Mouse (Mus musculus) embryonic fibroblast, embryonic 13.5 days (primary cell): Measurements from ENCODE around the gene Tbx21.

Experiments
- CTCF ChIP-seq: IDR thresholded peaks from 2 replicates; pipeline ENCODE4 v1.5.1; 2011; ENCODE audit warnings: mild to moderate bottlenecking, control low read depth, low read length, moderate library complexity, borderline replicate concordance; ENCODE audit not compliant: insufficient read depth
- POLR2A ChIP-seq: IDR thresholded peaks from 2 replicates; pipeline ENCODE4 v1.6.1; 2011; ENCODE audit warnings: low read depth, mild to moderate bottlenecking, control low read depth, low read length, moderate library complexity

DNA sequence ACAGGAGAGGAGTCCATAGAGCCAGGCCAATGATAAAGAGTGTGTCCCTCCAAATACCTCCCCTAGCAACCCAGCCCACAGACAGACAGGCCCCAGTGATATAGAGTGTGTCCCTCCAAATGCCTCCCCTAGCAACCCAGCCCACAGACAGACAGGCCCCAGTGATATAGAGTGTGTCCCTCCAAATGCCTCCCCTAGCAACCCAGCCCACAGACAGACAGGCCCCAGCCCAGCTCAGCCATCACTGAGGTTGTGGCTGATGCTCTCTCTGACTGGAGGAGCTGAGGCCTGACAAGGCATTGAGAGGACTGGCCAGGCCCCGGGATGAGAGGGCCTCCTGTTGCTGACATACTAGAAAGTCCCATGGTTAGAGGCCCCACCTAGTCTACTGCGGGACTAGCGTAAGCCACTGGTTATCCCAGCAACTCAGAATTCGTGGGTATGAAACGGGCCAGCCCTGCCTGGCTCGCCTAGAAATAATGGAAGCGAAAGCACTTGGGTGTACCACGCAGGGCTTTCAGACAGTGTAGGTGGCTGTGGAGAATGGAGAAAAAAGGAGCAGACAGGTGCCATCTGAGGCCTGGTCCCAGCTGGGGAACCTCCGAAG is 2.5 kb downstream of the Tbx21 start:
- TF ChIP-seq POLR2A = no peak
- TF ChIP-seq CTCF = no peak
